Mouse (Mus musculus) midbrain, embryonic 14.5 days (tissue): Measurements from ENCODE around the gene Pold1. TPM values are rescaled to one million over a fixed set of nuclear protein-coding genes. Genes with fewer than 3 reads are reported as not detected.

ENCODE experiments used
- ATAC-seq: fragments of 200-750 bp; cut with Nextera tagmentation; 2 replicates; pipeline ENCODE4 v1.8.0; 2017; ENCODE audit warnings: moderate number of reproducible peaks, moderate library complexity; ENCODE audit not compliant: low FRiP score, low TSS enrichment
- DNase-seq: peaks from one replicate; pipeline ENCODE4 v3.0.0-alpha.2; 2015
- H3K27ac ChIP-seq: fragments of 300-500 bp; sonication (generic); replicated peaks from 2 replicates; pipeline ENCODE4 v1.5.1; 2014; ENCODE audit warnings: mild to moderate bottlenecking, low read depth, low read length, moderate library complexity
- H3K27me3 ChIP-seq: fragments of 300-500 bp; sonication (generic); 2 replicates; pipeline ENCODE4 v1.6.1; 2014; ENCODE audit warnings: low read length, control low read depth, mixed read lengths; ENCODE audit not compliant: control insufficient read depth, insufficient read depth
- H3K36me3 ChIP-seq: fragments of 300-500 bp; sonication (generic); 2 replicates; pipeline ENCODE4 v1.6.1; 2014; ENCODE audit warnings: low read length, control low read depth; ENCODE audit not compliant: control insufficient read depth, insufficient read depth
- H3K4me1 ChIP-seq: fragments of 300-500 bp; sonication (generic); 2 replicates; pipeline ENCODE4 v1.6.1; 2014; ENCODE audit warnings: mild to moderate bottlenecking, antibody characterized with exemption, low read length, control low read depth; ENCODE audit not compliant: control insufficient read depth, insufficient read depth
- H3K4me2 ChIP-seq: fragments of 300-500 bp; sonication (generic); 2 replicates; pipeline ENCODE4 v1.6.1; 2014; ENCODE audit warnings: mild to moderate bottlenecking, low read length, moderate library complexity
- H3K4me3 ChIP-seq: fragments of 300-500 bp; sonication (generic); replicated peaks from 2 replicates; pipeline ENCODE4 v1.5.1; 2014; ENCODE audit warnings: low read depth, low read length
- H3K9ac ChIP-seq: fragments of 300-500 bp; sonication (generic); replicated peaks from 2 replicates; pipeline ENCODE4 v1.6.1; 2014; ENCODE audit warnings: mild to moderate bottlenecking, low read length, moderate library complexity
- H3K9me3 ChIP-seq: fragments of 300-500 bp; sonication (generic); 2 replicates; pipeline ENCODE4 v1.6.1; 2016; ENCODE audit warnings: low read length, control low read depth, mixed read lengths; ENCODE audit not compliant: control insufficient read depth
- WGBS: fragments of 180-500 bp; shearing (Covaris S2); extraction: QIAGEN DNeasy Blood & Tissue Kit; methylation state at CpG from one replicate; pipeline ENCODE4 v1.1.7; 2014; 5-methylcytosine and 5-hydroxymethylcytosine counted together
- polyA plus RNA-seq: library from polyadenylated mRNA; unstranded; fragments of >200 nt; fragmentation: Nextera tagmentation; extraction: Ambion mirVana; gene quantifications from 2 replicates; pipeline ENCODE4 v1.2.1, GENCODE M21; 2014

Gene Pold1
- polyA plus RNA-seq: 17.8 and 19.5 TPM in 2 replicates

DNA sequence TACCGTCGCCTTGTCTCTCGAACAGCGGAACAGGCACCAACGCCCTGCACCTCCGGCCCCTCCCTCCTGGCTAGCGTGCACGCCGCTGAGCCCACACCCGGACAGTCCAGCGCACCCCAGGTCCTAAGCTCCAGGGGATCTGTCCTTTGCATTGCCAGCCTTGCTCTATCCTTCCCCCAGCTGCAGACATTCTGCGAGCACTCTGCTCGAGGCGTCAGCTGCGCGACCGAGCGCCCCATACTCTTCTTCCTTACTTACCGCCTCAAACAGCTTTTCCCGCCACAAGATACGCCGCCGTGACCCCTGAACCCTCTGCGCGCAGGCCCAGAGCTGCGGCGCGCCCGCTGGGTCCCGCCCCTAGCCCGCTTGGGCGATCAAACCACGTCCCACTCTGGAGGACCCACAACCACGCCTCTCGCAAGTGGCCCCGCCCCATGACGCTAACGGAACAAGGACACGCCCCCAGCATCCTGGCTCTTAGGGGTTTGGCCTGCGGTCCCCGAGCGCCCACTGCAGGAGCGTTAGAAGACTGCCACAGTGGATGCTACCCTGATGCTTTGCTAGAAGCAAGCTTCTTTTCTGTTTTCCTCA lies at the start of gene Pold1:
TSS of gene Pold1 (minus strand) at position 353 of the 591 bp plus-strand sequence.
- H3K9ac ChIP-seq: peak within 1 kb of the TSS; percentile 45
- ATAC-seq (peak; percentile 90), DNase-seq (peak; percentile 99)
- no peaks in the 10 kb centered on the region for H3K27me3 ChIP-seq
- peak within 1 kb of the TSS; percentile 56 for H3K4me3 ChIP-seq
- H3K4me1 ChIP-seq: peaks cover 16% of the 10 kb centered on the region
- 0% methylated on average over 43 of the region's 43 CpGs for WGBS
- H3K4me2 ChIP-seq: peak within 1 kb of the TSS; percentile 95
- no peaks in the 10 kb centered on the region for H3K9me3 ChIP-seq
- peaks cover 28% of the 10 kb centered on the region for H3K36me3 ChIP-seq
- H3K27ac ChIP-seq: peak within 1 kb of the TSS; percentile 49; the same call in 1 of the 2 replicates

DNA sequence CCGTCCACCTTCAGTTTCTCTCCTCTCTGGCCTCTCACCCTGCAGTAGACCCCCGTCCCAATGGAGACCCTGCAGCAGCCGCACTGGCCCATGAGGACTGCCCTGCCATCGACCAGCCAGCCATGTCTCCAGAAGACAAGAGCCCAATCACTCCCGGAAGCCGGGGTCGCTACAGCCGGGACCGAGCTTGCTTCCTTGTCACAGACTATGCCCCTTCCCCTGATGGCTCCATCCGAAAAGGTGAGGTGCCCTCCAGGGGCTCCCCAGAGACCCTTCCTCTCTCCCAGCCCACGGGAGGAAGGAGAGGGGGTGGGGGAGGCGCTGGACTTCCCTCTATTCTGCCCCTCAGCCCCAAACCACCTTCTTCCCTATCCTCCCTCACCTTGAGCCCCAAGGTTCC lies 49.7 kb upstream of the Pold1 start:
- no peak for DNase-seq
- 80% methylated on average over 11 of the region's 12 CpGs for WGBS
- H3K36me3 ChIP-seq: peaks cover 4% of the 10 kb centered on the region; the same call in 1 of the 2 replicates
- no peak overlapping the region for H3K4me2 ChIP-seq
- H3K4me1 ChIP-seq: peaks cover 18% of the 10 kb centered on the region
- H3K9me3 ChIP-seq: no peaks in the 10 kb centered on the region
- ATAC-seq: no peak
- H3K4me3 ChIP-seq: no peak overlapping the region
- H3K27me3 ChIP-seq: peaks cover 11% of the 10 kb centered on the region
- H3K27ac ChIP-seq: no peak overlapping the region
- H3K9ac ChIP-seq: no peak overlapping the region

DNA sequence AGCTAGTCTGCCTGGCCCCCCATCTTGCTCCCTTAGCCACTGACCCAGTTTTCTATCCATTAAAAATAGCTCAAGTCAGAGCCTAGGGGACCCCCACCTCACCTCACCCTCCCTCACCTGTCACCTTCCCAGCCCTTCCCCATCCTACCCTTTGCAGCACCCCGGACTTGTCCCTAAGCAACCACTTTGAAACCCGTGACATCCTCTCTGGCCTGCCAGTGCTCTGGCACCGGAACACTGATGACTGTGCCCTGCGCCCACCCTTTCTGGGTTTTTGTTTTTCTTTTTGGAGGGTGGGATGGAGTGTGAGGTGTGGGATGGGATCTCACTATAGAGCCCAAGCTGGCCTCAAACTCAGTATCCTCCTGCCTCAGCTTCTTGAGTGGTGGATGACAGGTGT lies 49.0 kb upstream of the Pold1 start:
- ATAC-seq (no peak), DNase-seq (no peak)
- no peak overlapping the region for H3K27ac ChIP-seq
- no peak overlapping the region for H3K4me3 ChIP-seq
- peaks cover 13% of the 10 kb centered on the region for H3K27me3 ChIP-seq
- peaks cover 25% of the 10 kb centered on the region for H3K4me1 ChIP-seq
- H3K4me2 ChIP-seq: no peak overlapping the region
- H3K9ac ChIP-seq: no peak overlapping the region
- 93% methylated on average over 4 of the region's 4 CpGs for WGBS
- H3K9me3 ChIP-seq: no peaks in the 10 kb centered on the region
- H3K36me3 ChIP-seq: peaks cover 4% of the 10 kb centered on the region; the same call in 1 of the 2 replicates

DNA sequence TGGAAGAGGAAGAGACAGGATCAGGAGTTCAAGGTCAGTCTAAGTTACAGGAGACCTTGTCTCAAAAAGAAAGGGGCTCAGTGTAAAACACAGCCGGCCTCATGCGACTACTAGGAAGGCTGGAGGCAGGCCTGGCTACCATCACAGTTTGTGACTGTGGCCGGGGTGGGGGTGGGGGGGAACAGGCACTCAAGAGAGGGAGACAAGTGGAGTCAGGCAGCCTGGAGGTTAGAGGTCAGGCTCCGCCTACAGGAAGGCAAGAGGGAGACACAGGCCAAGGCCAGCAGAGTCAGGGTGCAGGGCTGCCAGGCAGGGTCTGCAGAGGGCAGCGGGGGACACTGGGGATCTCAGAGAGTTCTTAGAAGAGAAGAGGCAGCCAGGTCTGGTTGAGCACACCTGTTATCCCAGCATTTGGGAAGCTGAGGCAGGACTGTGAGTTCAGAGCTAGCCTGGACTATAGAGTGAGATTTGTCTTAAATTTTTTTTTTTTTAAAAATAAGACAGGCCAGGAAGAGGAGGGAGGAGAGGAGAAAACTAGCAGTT lies 48.4 kb upstream of the Pold1 start:
- no peak overlapping the region for H3K4me3 ChIP-seq
- H3K27me3 ChIP-seq: peaks cover 19% of the 10 kb centered on the region
- no peak overlapping the region for H3K4me2 ChIP-seq
- H3K4me1 ChIP-seq: peaks cover 26% of the 10 kb centered on the region
- peaks cover 4% of the 10 kb centered on the region; the same call in 1 of the 2 replicates for H3K36me3 ChIP-seq
- DNase-seq: no peak
- no peak for ATAC-seq
- no peak overlapping the region for H3K9ac ChIP-seq
- no peaks in the 10 kb centered on the region for H3K9me3 ChIP-seq
- no peak overlapping the region for H3K27ac ChIP-seq
- WGBS: 71% methylated on average over 5 of the region's 5 CpGs

DNA sequence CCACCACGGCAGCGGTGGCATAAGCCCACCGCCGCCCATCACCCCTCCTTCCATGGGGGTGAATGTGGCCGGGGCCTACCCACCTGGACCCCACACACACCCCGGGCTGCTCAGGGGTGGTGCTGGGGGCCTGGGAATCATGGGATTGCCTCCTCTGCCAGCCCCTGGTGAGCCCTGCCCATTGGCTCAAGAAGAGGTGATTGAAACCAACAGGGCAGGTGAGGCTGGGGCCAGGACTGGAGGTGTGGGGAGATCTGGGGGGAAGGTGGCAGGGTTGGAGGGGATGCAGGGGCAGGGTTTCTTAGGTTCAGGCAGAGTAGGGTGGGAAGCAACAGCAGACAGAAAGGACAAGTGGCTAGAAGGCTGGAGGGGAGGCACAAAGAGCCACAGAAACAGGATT lies 47.4 kb upstream of the Pold1 start:
- H3K9me3 ChIP-seq: no peaks in the 10 kb centered on the region
- H3K4me3 ChIP-seq: no peak overlapping the region
- H3K27me3 ChIP-seq: peaks cover 21% of the 10 kb centered on the region
- H3K27ac ChIP-seq: no peak overlapping the region
- peaks cover 4% of the 10 kb centered on the region; the same call in 1 of the 2 replicates for H3K36me3 ChIP-seq
- ATAC-seq (no peak), DNase-seq (no peak)
- no peak overlapping the region for H3K9ac ChIP-seq
- 96% methylated on average over 6 of the region's 6 CpGs for WGBS
- no peak overlapping the region for H3K4me2 ChIP-seq
- peaks cover 25% of the 10 kb centered on the region for H3K4me1 ChIP-seq

DNA sequence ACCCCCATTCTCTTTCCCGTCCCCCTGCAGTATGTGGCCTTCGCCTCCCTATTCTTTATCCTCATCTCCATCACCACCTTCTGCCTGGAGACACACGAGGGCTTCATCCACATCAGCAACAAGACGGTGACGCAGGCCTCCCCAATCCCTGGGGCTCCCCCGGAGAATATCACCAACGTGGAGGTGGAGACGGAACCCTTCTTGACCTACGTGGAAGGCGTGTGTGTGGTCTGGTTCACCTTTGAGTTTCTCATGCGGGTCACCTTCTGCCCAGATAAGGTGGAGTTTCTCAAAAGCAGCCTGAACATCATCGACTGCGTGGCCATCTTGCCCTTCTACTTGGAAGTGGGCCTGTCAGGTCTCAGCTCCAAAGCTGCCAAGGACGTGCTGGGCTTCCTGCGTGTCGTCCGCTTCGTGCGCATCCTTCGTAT lies 46.5 kb upstream of the Pold1 start:
- Histone ChIP-seq H3K4me1 (peaks cover 25% of the 10 kb centered on the region), H3K4me2 (no peak overlapping the region), H3K9me3 (no peaks in the 10 kb centered on the region), H3K36me3 (peaks cover 4% of the 10 kb centered on the region; the same call in 1 of the 2 replicates), H3K27ac (0 out of 2 replicates have a peak overlapping the region, but pooled peaks have one; percentile 74), H3K9ac (no peak overlapping the region), H3K4me3 (no peak overlapping the region), H3K27me3 (peaks cover 19% of the 10 kb centered on the region)
- DNase-seq (no peak), ATAC-seq (no peak)
- WGBS: 94% methylated on average over 20 of the region's 20 CpGs

DNA sequence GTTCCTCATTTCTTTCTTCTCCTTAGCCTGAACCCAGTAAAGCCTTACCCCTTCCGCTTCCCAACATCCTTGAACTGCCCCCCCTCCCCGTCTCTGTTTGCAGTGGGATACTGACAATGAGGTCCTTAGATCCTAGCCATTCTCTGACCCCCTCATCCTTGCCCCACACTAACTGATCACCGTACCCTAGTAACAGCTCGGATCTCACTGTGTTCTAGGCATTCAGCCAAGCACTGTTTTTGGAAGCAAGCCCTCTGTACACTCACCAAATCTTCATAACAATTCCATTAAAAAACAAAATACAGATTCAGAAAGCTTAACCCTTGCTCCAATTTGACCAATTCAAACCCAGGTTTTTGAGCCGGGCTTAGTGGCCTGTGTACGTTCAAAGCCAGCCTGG lies 45.6 kb upstream of the Pold1 start:
- H3K4me2 ChIP-seq: peak overlapping the region; percentile 96
- H3K27ac ChIP-seq: peak overlapping the region; percentile 74
- 41% methylated on average over 6 of the region's 6 CpGs for WGBS
- peaks cover 32% of the 10 kb centered on the region for H3K4me1 ChIP-seq
- no peak for ATAC-seq
- H3K4me3 ChIP-seq: peak overlapping the region; percentile 66
- H3K9ac ChIP-seq: peak overlapping the region; percentile 55
- peak; percentile 65 for DNase-seq
- H3K36me3 ChIP-seq: peaks cover 4% of the 10 kb centered on the region; the same call in 1 of the 2 replicates
- H3K9me3 ChIP-seq: no peaks in the 10 kb centered on the region
- H3K27me3 ChIP-seq: peaks cover 19% of the 10 kb centered on the region

DNA sequence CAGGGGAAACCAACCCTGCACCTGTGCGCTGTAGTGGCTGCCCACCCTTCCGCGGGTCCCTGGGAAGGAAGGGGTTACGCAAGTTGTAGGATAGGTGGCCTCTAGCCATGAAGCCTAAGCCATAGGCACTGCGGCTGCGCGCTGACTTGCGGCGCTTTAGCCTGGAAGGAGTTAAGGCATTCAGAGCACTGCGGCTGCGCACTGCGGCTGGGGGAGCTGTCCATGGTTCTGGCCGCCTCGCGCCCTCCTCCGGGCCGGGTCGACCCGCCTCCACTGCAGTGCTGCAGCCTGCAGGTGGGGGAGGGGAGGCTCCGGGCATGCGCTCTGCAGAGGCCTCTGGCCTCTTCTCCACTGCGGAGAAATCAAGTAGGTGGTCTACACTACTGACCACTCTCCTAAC lies 45.1 kb upstream of the Pold1 start:
- DNase-seq (peak; percentile 97), ATAC-seq (peak; percentile 63)
- Histone ChIP-seq H3K4me2 (peak overlapping the region; percentile 96), H3K9me3 (no peaks in the 10 kb centered on the region), H3K9ac (peak overlapping the region; percentile 55), H3K27me3 (peaks cover 19% of the 10 kb centered on the region), H3K36me3 (peaks cover 4% of the 10 kb centered on the region; the same call in 1 of the 2 replicates), H3K4me3 (peak overlapping the region; percentile 66), H3K4me1 (peaks cover 35% of the 10 kb centered on the region), H3K27ac (peak overlapping the region; percentile 74)
- under 1% methylated on average over 22 of the region's 22 CpGs for whole genome bisulfite sequencing

DNA sequence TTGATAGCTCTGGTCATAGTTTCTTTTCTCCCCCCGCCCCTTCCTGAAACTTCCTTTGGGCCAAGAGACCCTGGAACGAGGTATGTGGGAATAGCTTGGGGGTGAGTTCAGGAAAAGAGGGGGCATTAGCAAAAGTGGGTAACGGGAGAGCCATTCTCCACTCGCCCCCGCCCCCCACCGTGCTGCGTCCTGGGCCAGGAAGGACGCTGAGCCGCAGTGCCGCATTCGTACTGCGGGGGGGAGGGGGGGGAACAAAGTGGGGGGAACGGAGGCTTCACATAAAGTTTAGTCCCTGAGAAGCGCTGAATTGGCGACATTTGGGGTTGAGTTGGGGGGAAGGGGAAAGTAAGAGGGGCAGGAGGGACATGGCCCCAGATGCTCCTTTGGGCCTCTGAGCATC lies 44.4 kb upstream of the Pold1 start:
- Histone ChIP-seq H3K4me1 (peaks cover 40% of the 10 kb centered on the region), H3K27me3 (peaks cover 19% of the 10 kb centered on the region), H3K9ac (no peak overlapping the region; the same call in 1 of the 2 replicates), H3K27ac (no peak overlapping the region), H3K9me3 (no peaks in the 10 kb centered on the region), H3K4me2 (peak overlapping the region; percentile 96), H3K36me3 (peaks cover 4% of the 10 kb centered on the region; the same call in 1 of the 2 replicates), H3K4me3 (peak overlapping the region; percentile 66)
- WGBS: 1% methylated on average over 15 of the region's 15 CpGs
- no peak for ATAC-seq
- DNase-seq: no peak
